Mouse (Mus musculus) MN1 (cell line): ENCODE measurements around the gene Dock9.

Source experiments
- DNase-seq: peaks from one replicate; pipeline ENCODE4 v3.0.0-alpha.2; 2016; ENCODE audit warnings: low spot score

Gene Dock9

DNA sequence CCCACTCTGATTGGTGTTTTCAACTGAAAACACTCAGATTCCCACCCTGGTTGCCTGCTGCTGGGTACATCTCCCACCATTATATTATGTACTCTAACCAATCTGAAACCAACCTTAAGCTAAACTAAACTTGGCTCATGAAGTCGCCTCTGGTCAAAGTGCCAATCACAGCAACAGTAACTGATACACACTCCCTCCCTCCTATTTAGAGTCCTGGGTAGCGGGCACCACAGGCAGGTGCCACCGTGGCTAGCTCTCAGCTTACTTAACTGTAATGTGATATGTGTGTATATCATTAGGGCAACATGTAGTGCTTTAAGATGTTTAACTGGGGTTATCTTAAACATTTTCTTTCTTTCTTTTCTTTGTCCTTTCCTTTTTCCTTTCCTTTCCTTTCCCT, 177.1 kb downstream of the Dock9 start:
- no peak for DNase-seq

DNA sequence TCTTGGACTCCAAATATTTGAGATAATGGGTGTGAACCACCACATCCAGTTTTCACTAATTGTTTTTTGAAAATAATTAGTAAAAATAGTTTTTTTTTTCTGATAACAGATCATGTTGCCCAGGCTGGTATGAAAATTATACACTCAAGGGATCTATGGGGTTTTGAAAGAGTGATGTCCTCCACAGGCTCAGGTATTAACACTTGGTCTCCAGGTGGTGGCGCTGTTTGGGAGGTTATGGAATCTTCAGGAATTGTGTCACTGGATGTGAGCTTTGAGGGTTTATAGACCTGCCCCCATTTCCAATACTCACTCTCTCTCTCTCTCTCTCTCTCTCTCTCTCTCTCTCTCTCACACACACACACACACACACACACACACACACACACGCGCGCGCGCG, 177.5 kb downstream of the Dock9 start:
- DNase-seq = no peak

DNA sequence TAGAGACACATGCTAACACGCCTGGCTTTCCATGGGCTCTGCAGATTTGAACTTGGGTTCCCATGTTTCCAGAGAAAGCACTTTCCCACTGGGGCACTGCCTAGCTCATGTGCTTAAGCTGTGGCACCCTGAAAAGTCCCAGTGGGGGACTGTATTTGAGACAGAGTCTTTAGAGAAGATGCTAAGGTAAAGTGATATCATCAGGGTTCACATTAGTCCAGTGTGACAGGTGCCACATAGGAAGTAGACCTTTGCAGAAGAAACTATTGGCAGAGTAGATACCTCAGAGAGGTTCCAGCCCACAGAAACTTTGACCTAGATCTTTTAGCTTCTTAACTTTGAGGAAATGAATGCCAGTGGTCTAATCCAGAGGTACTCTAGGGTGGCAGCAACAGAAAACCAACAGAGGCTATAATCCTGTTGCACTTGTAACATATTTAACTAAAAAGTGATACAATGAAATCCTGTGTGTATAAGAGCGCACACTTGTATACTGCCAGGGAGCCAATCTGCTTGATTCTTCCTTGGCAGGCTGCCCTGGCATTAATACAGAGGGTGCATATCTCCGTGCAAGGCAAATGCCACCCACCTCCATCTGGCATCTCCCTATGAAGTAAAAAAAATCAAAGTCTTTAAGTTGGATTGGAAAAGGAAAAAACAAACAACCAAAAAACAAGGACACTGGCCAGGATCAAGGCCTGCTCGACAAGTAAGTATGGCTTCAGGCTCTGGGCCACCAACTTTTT, 179.8 kb downstream of the Dock9 start:
- DNase-seq = no peak

DNA sequence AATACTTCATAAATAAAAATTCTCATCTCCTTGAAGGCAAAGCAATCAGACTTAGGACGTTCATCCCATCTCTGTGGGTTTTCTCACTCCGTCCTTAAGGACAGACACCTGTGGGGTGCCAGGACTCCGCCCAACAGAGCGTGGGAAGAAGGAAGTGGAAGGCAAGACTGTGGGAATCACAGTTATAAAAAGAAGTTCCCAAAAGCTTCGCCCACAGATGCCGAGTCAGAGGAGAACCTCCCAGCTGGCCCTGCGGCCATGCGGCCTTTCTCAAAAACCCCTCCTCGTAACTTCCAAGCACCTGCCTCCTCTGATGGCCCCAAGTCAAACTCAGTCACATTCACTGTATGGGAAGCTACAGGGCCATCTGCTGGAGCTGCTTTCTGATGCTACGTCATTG, 182.2 kb downstream of the Dock9 start:
- DNase-seq = no peak

DNA sequence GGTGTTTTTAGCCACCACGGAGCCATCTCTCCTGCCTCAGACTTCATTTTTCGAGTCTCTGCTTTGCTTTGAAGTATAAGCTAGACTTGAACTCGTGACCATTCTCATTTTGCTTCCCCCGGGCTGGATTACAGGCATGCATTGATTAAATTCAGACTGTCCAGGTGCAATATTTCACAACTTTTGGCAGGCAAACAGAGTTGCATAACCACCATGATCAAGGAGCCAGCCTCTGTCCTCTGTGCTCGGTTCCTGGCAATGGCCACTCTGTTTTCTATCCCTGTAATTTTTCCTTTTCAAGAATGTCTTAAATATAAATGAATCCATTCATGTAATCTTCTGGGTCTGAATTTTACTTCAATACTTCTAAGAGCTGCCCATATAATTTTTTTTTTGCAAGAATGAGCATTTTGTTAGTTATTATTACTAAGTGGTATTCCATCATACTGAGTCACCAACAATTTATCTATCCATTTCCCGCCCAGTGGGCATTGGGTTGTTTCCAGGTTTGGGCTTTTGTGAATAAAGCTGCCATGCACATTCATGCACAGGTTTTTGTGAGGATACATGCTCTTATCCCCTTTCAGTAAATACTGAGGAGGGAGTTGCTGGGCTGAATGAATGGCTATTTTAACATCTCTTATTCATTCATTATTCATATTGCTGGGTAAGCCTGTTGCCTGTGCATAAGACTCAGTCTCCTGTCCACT, 183.0 kb downstream of the Dock9 start:
- DNase-seq = no peak

DNA sequence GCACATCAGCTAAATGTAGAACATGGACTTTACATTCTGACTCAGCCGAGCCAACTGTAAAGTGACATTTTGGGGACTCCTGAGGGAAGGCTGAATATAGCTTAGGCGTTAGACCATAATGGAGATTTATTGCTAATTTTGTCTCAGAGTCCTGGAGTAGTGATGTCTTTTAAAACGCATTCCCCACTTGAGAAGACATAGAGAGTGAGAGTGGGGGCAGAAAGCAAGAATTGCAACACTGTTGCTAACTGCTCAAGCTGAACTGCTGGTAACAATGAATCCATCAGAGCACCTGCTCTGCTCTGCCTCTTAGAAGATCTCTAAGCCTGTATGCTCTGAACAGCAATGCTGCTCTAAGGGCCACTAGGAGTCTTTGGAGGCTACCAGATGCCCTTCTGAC, 184.1 kb downstream of the Dock9 start:
- no peak for DNase-seq

DNA sequence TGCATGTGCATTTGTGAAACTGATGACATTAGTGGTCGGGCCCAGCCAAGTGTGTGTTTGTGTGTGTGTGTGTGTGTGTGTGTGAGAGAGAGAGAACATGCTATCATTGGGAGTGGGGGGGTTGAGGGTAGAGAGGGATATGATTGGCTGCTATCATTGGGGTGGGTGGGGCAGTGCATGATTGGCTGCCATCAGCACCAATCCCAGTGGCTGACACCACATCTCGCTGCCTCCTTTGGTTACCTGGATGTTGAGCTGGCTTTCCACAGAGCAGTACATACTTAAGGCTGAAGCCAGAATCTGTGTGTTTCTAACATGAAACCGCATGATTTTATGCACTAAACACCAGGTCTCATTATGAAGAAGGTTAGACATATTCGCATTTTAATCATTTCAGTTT, 184.7 kb downstream of the Dock9 start:
- DNase-seq = no peak

DNA sequence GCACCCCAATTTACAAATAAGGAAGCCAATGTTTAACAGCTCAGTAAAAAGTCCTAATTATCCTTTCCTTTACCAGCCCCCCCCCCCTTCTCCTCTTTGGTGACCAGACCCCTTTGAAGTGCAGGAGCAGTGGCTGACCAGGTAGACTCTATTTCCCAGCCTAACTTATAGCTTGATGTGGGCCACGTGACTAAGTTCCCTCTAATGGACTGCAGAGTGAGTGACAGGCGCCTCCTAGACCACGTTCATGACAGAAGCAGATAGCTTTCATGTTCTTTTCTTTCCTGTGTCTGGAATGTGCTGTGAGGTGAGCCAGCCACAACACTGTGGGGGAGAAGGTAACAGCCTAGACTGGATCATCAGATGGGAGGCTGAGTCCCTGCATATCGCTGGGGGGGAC, 186.1 kb downstream of the Dock9 start:
- DNase-seq = no peak

DNA sequence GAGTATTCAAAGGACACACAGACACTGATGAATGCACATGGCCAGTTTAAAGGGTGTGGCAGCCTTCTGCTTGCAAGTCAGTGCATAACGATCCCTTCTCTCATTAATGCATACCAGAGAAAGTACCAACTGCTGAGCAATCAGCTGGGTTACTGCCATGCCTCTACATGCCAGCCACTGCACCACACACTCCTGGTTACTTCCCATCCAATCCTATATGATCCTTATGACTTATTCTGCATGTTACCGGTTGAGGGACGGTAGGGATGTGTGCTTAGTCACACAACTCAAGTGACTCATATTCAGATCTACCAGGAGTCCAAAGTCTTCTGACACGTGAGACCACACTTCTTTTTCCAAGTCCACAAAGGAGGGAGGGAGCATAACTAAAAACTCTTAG, 186.5 kb downstream of the Dock9 start:
- no peak for DNase-seq

DNA sequence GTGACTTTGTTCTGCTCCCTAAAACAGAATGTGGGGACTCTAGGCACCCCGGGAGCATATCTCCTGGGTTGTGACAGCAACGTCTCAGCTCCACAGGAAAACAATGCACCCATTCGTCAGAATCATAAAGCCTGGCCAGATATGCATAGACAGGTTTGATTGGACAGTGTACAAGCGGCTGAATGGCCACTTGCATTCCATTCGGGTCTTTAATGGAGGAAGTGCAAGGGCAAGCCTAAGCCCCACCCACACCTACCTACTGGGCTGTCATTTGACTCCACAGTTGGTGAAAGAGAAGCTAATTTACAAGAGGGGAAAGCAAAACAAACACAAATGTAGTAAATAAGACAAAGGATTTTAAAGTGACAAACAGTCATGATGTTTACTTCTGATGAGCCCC, 189.1 kb downstream of the Dock9 start:
- no peak for DNase-seq

DNA sequence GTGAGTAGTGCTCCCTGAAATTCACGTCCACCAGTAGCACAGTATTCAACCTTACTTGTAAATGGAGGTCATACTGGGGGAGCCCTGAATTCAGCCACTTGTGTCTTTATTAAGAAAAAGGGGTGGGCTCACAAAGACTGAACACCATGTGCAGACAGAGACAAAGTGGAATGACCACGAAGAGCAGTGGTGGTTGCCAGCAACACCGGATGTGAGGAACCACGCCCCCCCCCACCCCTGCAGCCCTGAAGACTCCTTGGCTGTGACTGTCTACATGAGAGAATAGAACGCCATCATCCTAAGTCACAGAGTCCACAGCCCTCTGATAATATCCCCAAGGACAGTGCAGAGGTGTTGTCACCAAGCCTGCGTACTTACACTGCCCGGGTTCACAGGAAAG, 191.2 kb downstream of the Dock9 start:
- DNase-seq = no peak

DNA sequence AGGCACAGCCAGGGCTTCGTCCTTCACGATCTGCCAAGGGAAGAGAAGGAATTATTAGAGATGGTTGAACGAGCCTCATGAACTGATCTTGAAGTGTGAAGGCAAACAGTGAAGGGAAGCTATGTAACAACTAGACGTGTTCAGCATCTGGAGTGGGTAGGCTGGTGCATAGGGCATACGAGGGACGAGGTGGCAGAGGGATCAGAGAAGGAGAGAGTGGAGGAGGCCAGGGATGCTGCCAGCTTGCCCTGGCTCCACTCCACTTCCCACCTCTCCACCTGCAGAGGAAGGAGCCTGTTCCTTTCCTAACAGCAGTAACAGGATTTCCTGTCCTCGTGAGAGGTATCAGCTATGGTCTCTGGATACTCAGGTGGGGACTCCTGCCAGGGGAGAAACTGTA, 192.4 kb downstream of the Dock9 start:
- DNase-seq = no peak

DNA sequence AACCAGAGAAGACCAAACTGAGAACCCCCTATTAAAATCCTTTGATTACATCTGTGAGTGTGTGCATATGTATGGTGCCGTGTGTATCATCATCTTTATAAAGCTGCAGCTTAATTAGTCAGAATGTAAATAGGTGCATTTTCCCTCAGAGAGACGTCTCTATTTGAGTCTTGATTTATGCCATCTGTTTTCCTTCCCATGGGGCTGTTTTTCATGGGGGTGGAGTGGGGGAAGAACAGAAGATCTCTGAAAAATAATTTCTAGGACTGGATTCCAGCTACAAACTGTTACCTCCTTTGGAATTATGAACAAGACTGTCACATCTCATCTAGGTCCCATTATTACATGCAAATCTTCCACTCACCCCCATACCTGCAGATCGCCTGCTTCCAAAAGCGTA, 193.1 kb downstream of the Dock9 start:
- DNase-seq = no peak

DNA sequence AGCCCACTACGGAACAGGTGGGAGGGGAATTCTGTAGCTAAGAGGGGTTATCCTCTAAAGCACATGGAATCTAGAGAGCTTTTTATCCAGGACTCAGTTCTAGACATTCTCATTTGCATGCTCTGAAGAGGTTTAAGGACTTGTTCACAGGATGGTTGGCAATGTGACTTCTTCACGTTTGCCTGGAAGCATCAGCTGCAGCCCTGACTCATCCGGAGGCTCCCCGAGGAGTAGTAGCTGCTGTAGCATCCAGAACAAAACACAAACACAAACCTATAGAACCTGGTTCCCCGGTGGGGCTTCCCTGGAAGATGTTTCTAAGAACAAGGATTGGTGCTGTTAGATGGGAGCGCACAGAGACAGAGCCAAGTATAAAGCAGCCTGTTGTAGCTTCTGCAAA, 195.0 kb downstream of the Dock9 start:
- no peak for DNase-seq

DNA sequence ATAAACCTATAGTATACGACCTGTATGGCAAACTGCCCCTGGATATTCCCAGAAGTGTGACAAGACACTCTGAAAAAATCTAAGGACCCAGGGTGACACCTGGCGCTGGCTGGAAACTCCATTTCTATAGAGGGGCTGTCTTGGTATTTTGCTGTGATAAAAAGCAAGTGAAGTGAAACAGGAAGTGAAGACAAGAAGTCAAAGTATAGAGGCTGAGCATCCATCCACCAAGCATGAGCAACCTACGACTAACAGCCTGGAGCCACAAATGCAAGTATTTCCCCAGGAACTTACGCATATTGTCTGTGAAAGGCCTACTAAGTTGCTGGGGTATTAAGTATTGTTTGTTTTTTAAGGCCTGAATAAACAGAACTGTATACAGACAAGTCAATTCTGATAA, 197.1 kb downstream of the Dock9 start:
- DNase-seq = no peak

DNA sequence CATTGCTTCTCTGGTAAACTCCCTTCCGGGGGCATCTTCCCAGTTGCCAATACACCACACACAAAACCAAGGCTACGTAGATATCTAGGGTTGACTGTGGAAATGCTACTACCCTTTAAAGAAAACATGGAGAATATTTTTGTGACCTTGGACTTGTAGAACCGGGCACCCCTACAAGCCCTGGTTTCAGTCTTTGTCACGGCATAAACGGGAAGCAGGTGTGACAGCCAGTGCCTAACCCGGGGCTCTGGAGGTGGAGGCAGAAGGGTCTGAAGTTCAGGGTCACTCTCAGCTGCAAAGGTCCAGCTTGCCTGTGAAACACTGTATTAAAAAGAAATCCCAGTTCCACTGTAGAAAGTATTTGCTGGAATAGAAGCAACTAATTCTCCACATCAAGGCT, 200.6 kb downstream of the Dock9 start:
- DNase-seq = no peak

DNA sequence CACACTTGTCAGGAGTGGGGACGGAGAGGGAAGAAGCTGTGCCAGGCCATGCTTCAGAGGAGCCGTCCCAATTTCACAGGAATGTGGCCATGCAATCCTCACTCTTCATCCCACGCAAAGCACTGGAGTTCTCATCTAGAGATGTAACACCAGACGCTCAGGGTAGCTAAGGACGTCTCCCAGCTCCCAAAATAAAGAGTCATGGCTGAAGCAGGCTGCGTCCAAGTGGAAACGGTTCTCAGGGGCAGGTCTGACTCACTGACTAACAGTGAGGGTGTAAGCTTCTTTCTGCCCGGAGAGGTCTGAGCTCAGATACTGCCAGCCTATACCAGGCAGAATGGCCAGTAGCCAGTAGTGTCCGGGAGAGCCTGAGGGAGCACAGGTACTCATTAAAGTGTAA, 201.0 kb downstream of the Dock9 start:
- no peak for DNase-seq

DNA sequence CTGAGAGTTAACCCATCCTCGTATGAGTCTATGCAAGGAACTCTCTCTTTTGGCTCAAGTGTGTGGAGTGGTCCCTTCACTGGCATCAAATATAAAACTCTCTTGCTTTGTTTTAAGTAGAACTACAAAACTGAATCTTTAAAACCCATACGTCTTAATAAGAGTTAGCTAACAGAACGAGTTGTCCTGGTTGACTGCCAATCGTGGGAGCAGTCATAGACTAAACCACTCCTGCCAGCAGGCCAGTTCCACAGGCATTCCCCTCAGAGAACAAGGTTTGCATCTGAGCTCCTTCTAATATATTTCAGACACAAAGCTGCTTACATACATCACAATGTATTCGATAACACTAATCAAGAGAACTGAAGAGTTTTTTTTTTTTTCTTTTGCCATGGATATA, 203.0 kb downstream of the Dock9 start:
- no peak for DNase-seq

DNA sequence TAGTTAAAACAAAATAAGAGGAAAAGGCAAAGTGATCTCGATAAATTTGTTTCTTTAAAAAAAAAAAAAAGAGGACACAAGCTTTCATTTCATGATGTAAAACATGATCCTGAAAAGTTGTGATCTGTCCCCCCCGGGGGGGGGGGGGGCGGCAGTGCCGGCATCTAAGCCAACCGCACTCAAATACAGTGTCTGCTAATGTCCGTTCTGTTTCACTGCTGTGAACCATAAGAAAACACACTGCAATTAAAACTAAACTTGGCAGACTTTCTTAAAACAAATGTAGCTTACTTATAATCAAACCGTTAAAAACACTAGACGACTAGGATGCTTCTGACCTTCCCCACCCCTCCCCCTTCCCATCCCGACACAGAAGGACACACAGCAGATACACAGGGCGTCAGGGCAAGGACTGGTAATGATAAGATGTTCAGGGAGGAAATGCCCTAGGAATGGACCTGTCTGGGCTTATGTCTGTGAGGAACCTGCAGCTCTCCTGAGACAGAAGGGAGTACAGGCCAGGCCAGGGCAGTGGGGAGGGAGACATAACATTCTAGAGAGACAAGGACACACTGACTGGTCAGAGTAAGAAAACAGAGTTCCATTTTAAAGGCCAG, 204.2 kb downstream of the Dock9 start:
- DNase-seq = no peak

DNA sequence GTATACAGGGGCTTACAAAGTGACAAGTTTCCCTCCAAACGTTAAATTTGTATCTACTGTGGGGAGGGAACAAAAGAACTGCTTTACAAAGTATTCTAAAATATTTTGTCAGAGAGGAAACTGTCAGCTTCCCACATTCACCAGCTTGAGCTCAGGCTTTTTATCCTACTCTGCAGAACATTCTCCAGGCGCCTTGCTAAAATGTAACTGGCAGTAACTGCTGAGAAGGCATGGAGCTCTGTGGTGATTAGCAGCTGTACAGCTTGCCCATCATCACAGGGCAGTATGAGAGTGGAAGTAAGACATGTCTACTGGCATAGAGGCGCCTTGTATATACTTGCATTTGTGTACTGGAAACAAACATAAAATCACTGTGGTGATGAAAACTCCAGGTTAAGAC, 204.7 kb downstream of the Dock9 start:
- no peak for DNase-seq

DNA sequence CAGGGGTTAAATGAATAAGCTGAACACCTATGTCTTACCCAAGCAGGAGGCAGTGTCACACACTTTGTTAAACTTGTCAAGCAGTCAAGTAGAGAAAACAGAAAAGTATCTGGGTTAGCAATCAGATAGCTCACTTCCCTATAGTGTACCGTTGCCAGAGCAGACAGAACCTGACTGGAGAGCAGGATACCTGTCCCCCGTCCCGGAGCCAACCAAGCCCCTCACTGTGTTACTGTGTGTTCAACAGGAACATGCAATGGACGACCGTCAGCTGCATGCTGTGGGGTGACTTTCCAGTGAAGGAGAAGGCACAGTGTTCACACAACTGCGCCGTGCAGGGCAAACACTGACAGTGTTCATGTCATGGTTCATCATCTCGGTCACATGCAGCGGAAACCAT, 205.3 kb downstream of the Dock9 start:
- DNase-seq = no peak

DNA sequence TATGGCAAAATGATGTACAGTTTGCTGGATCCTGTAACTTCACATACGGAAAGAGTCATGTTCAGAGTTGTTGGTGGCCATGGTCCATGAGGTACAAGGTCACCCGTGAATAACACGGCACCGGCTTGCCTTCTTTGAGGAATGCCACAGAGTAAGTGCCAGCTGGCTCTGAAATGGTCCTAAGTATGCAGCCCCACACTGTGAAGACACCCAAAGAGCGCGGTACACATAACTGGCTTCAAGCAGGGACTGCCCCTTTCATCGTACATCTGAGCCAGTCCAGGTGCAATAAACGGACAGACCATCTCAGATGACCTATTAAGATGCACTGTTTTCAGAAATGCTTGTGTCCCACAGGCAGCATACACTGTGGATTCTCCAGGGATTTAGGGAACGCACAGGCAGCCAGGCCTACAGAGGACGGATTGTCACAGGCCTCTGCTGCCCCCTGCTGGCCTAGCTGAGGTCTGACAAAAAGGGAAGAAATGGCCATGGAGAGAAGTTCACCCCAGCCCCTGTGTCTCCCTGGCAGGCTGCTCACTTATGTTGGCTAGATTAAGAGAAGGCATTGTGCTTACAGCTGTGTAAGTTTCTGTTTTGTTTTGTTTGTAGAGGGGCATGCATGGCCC, 208.4 kb downstream of the Dock9 start:
- peak; percentile 72 for DNase-seq

DNA sequence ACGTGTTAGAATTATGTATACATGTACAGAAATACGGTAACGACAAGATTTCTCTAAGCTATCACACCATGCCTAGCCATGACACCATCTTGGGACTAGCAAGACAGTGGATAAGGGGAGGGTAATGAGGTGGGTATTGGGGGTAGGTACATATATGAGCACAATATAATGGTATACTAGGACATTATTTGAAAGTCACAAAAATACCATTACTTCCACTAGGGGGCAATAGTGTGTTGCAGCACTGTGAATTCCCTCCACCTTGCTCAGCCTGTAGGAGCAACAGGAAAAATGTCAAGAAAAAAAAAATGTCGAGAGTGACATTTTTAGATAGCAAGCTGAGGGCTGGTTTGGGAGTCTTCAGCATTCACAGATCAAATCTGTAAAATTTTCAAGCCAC, 209.2 kb downstream of the Dock9 start:
- DNase-seq = peak; percentile 55
